Mouse (Mus musculus) gastrocnemius, postnatal 10 days (tissue): ENCODE results near the gene 9330159F19Rik. TPM values are rescaled to one million over a fixed set of nuclear protein-coding genes. Genes with fewer than 3 reads are reported as not detected.

ENCODE experiments used
- total RNA-seq, 2 experiments: library from RNA; stranded (reverse); gene quantifications; 2 replicates each; pipeline ENCODE4 v1.2.3; 2021

Gene 9330159F19Rik
- total RNA-seq, 2 experiments from 2014 or later, result 9.9 to 10.9 TPM

Other genes starting within 250 kb of the 9330159F19Rik start
- gene 2310057J18Rik, start 225.3 kb upstream of the 9330159F19Rik start, total RNA-seq, result not detected
- under 1 TPM; 0.16 to 0.56 TPM for gene Soga3, start 67.8 kb upstream of the 9330159F19Rik start, total RNA-seq
- gene Gm49353, start 12.7 kb upstream of the 9330159F19Rik start, total RNA-seq, result under 1 TPM in 1 of 2 experiments, not detected in 1; 0.52 TPM
- gene Echdc1, start 101.6 kb downstream of the 9330159F19Rik start, total RNA-seq, result 10 to 100 TPM; 24.2 to 28.5 TPM
- gene Rnf146, start 150.8 kb downstream of the 9330159F19Rik start, total RNA-seq, result 10 to 100 TPM; 47.1 to 49.4 TPM